Mouse (Mus musculus) ES-E14 (cell line): Measurements from ENCODE around the gene Psmf1.

Experiments used
- CHD2 ChIP-seq: IDR thresholded peaks from 2 replicates; pipeline ENCODE4 v1.6.1; 2014; ENCODE audit warnings: mild to moderate bottlenecking, low read depth, low read length, inconsistent platforms
- HCFC1 ChIP-seq: IDR thresholded peaks from 2 replicates; pipeline ENCODE4 v1.6.1; 2012; ENCODE audit warnings: low read length, inconsistent platforms, borderline replicate concordance; ENCODE audit not compliant: insufficient read depth
- ZC3H11A ChIP-seq: IDR thresholded peaks from 2 replicates; pipeline ENCODE4 v1.6.1; 2012; ENCODE audit warnings: low read depth, mild to moderate bottlenecking, inconsistent platforms, low read length, borderline replicate concordance
- ZNF384 ChIP-seq: IDR thresholded peaks from 2 replicates; pipeline ENCODE4 v1.6.1; 2012; ENCODE audit warnings: low read depth, low read length, inconsistent platforms

- TF ChIP-seq HCFC1: no peak
- TF ChIP-seq CHD2: no peak
- no peak for TF ChIP-seq ZNF384
- no peak for TF ChIP-seq ZC3H11A
Observed at GRCm38 (mm10) chr2:151751330-151751729, 7.3 kb upstream of the Psmf1 start.
